In the genomic region with DNA sequence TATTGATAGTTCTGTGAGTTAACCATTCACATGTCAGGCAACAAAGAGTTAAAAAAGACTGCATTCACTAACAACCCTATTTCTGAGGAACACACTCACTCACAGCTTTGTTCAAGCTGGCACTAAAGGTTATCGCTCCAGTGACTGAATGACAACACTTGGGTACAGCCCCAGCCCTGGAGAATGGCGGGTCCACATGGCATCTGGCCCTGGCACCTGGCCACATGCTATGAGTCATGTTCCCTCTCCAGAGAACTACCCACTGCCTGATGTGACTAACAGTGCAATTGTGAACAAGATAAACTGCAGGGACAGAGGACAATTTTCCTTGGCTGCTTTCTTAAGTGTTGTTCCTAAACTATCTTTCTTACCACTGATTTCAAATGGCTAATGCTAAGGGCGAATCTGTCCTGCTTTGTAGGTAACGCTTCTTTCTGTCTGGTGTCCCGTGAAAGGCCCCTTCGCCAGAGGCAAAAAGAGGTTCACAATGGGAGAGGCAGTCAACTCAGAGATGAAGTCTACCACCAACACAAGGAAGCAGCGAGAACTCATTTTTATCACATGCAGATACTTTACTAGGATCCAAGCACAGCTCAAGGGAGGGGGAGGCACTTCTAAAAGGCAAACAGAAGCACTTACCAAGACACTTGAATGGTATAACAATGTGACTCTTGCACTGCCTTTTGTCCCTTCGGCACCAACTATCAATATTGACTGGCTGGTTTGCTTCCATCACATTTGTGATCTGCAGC, we compare ENCODE assay signal across 8 mouse cellular contexts. TPM values are rescaled to one million over a fixed set of nuclear protein-coding genes. Genes with fewer than 3 reads are reported as not detected.
DNase-seq lines count a peak whose midpoint lies in the region; ATAC-seq and TF ChIP-seq lines count a peak whose summit lies in the region.

No protein-coding gene starts in this region.

- no peak for TF ChIP-seq RAD21 in MEL (IDR thresholded peaks at IDR 0.05; ENCODE audit: low read depth, low read length)

- H3K4me2 ChIP-seq in forebrain, embryonic 15.5 days (replicated peaks) = no peak overlapping the region
- peak overlapping the region; percentile 47 for H3K4me2 ChIP-seq in heart, embryonic 16.5 days (ENCODE audit: low read depth, low read length)
- H3K4me2 ChIP-seq in stomach, embryonic 14.5 days (replicated peaks; ENCODE audit: low read depth, low read length) = no peak overlapping the region

- WGBS in forebrain, embryonic 15.5 days = 48% methylated on average over 8 of the region's 8 CpGs
- 26% methylated on average over 8 of the region's 8 CpGs for WGBS in heart, embryonic 16.5 days
- WGBS in stomach, embryonic 14.5 days = 84% methylated on average over 8 of the region's 8 CpGs

- H3K4me3 ChIP-seq in MEL (ENCODE audit: control insufficient read depth in 1 of 2, insufficient read depth in 1 of 2, low read depth in 2 of 2, low read length in 2 of 2) = no peak overlapping the region
- no peak overlapping the region for H3K4me3 ChIP-seq in forebrain, embryonic 15.5 days
- no peak overlapping the region for H3K4me3 ChIP-seq in heart, embryonic 16.5 days (ENCODE audit: low read length)
- H3K4me3 ChIP-seq in stomach, embryonic 14.5 days (ENCODE audit: low read depth, low read length) = no peak overlapping the region

- no peaks in the 10 kb centered on the region for H3K79me2 ChIP-seq in MEL (ENCODE audit: control insufficient read depth, insufficient read depth, low read length, poor library complexity)

- peak overlapping the region; percentile 31 for H3K27ac ChIP-seq in MEL (ENCODE audit: control insufficient read depth, low read depth, low read length)
- H3K27ac ChIP-seq in forebrain, embryonic 15.5 days (replicated peaks) = peak overlapping the region; percentile 74
- peak overlapping the region; percentile 95 for H3K27ac ChIP-seq in heart, embryonic 16.5 days (ENCODE audit: low read length)
- no peak overlapping the region for H3K27ac ChIP-seq in stomach, embryonic 14.5 days (ENCODE audit: low read length)

- no peak for TF ChIP-seq POLR2A in MEL (IDR thresholded peaks at IDR 0.05; ENCODE audit: control insufficient read depth in 1 of 2, insufficient read depth in 1 of 2, low read depth in 1 of 2, low read length in 2 of 2, poor library complexity in 1 of 2)

- H3K36me3 ChIP-seq in MEL (ENCODE audit: control insufficient read depth in 1 of 2, insufficient read depth in 2 of 2, low read length in 2 of 2) = peaks cover 0 to 25% of the 10 kb centered on the region in 2 experiments; a peak in 2 of 4 replicates
- H3K36me3 ChIP-seq in forebrain, embryonic 15.5 days = no peaks in the 10 kb centered on the region; the same call in 1 of the 2 replicates
- peaks cover 5% of the 10 kb centered on the region for H3K36me3 ChIP-seq in heart, embryonic 16.5 days (ENCODE audit: control insufficient read depth, insufficient read depth)
- H3K36me3 ChIP-seq in stomach, embryonic 14.5 days (ENCODE audit: control insufficient read depth, insufficient read depth, low read length) = peaks cover 5% of the 10 kb centered on the region; the same call in 1 of the 2 replicates

- H3K9me3 ChIP-seq in MEL (replicated peaks; ENCODE audit: insufficient read depth, low read length) = no peaks in the 10 kb centered on the region
- no peaks in the 10 kb centered on the region for H3K9me3 ChIP-seq in forebrain, embryonic 15.5 days
- H3K9me3 ChIP-seq in heart, embryonic 16.5 days (replicated peaks; ENCODE audit: control insufficient read depth, low read length) = no peaks in the 10 kb centered on the region
- H3K9me3 ChIP-seq in stomach, embryonic 14.5 days (ENCODE audit: control insufficient read depth, low read depth, low read length) = no peaks in the 10 kb centered on the region

- peak; percentile 65 to 84 for TF ChIP-seq EP300 in MEL (IDR thresholded peaks at IDR 0.05; ENCODE audit: low read depth in 1 of 2, low read length in 2 of 2)

- DNase-seq in MEL (ENCODE audit: low read depth, low spot score) = peak; percentile 92
- DNase-seq in adrenal gland, postnatal 4 days (ENCODE audit: low spot score in 2 of 2) = peak; percentile 76 to 83
- peak; percentile 87 to 94 for DNase-seq in layer of hippocampus, adult 18-20 months (ENCODE audit: low spot score in 2 of 2)
- peak; percentile 93 for DNase-seq in lung, postnatal 25 days (ENCODE audit: low spot score)
- no peak for DNase-seq in embryo, embryonic 9.5 days (ENCODE audit: extremely low spot score)

- TF ChIP-seq CTCF in MEL (IDR thresholded peaks at IDR 0.05 in 2 of 3, conservative IDR thresholded peaks at IDR 0.05 in 1 of 3; ENCODE audit: control insufficient read depth in 1 of 3, insufficient read depth in 1 of 3, low read depth in 2 of 3, low read length in 3 of 3, poor library complexity in 1 of 3, severe bottlenecking in 1 of 3) = no peak

- H3K9ac ChIP-seq in MEL (ENCODE audit: control insufficient read depth, low read depth, low read length, poor library complexity, severe bottlenecking) = no peak overlapping the region
- no peak overlapping the region for H3K9ac ChIP-seq in forebrain, embryonic 15.5 days (replicated peaks)
- H3K9ac ChIP-seq in heart, embryonic 16.5 days (ENCODE audit: low read length) = peak overlapping the region; percentile 57; the same call in 1 of the 2 replicates
- no peak overlapping the region for H3K9ac ChIP-seq in stomach, embryonic 14.5 days (replicated peaks; ENCODE audit: low read depth, low read length)

- H3K27me3 ChIP-seq in MEL (ENCODE audit: control insufficient read depth in 1 of 2, insufficient read depth in 2 of 2, low read length in 2 of 2) = no peaks in the 10 kb centered on the region
- H3K27me3 ChIP-seq in forebrain, embryonic 15.5 days = no peaks in the 10 kb centered on the region
- no peaks in the 10 kb centered on the region for H3K27me3 ChIP-seq in heart, embryonic 16.5 days (ENCODE audit: control insufficient read depth, insufficient read depth, low read length)
- H3K27me3 ChIP-seq in stomach, embryonic 14.5 days (ENCODE audit: control insufficient read depth, insufficient read depth, low read length) = no peaks in the 10 kb centered on the region

- peaks cover 7 to 24% of the 10 kb centered on the region in 2 experiments for H3K4me1 ChIP-seq in MEL (ENCODE audit: control insufficient read depth in 1 of 2, insufficient read depth in 2 of 2, low read length in 2 of 2)
- H3K4me1 ChIP-seq in forebrain, embryonic 15.5 days = peaks cover 31% of the 10 kb centered on the region
- H3K4me1 ChIP-seq in heart, embryonic 16.5 days (ENCODE audit: control insufficient read depth, insufficient read depth, low read length) = peaks cover 44% of the 10 kb centered on the region
- 0 out of 2 replicates have a peak, but pooled peaks cover 2% of the 10 kb centered on the region for H3K4me1 ChIP-seq in stomach, embryonic 14.5 days (ENCODE audit: control insufficient read depth, insufficient read depth, low read length)

- peak; percentile 92 for ATAC-seq in forebrain, embryonic 15.5 days (replicated peaks)
- ATAC-seq in heart, embryonic 16.5 days (replicated peaks; ENCODE audit: extremely low read depth, insufficient read depth, low FRiP score) = peak; percentile 94
- peak; percentile 78 for ATAC-seq in stomach, embryonic 14.5 days (ENCODE audit: insufficient number of reproducible peaks, insufficient read depth, low FRiP score, low read depth)

TF ChIP-seq in MEL, 35 proteins besides CTCF, POLR2A, EP300 and RAD21 (continues in another document):
- TF ChIP-seq ZNF384 (IDR thresholded peaks at IDR 0.05; ENCODE audit: low read depth, low read length) = no peak
- no peak for TF ChIP-seq POLR2AphosphoS2 (IDR thresholded peaks at IDR 0.05; ENCODE audit: low read length)
- no peak for TF ChIP-seq KAT2A (conservative IDR thresholded peaks at IDR 0.05; ENCODE audit: low read depth, low read length)
- no peak for TF ChIP-seq BHLHE40 (IDR thresholded peaks at IDR 0.05; ENCODE audit: borderline replicate concordance, low read depth, low read length)
- TF ChIP-seq NRF1 (IDR thresholded peaks at IDR 0.05; ENCODE audit: insufficient read depth, low read depth, low read length, poor library complexity, severe bottlenecking) = no peak
- TF ChIP-seq ZMIZ1 (IDR thresholded peaks at IDR 0.05; ENCODE audit: low read depth, low read length) = no peak
- TF ChIP-seq TAL1 (IDR thresholded peaks at IDR 0.05; ENCODE audit: low read length) = peak; percentile 46
- TF ChIP-seq USF2 (IDR thresholded peaks at IDR 0.05; ENCODE audit: borderline replicate concordance in 1 of 2, insufficient read depth in 1 of 2, low read depth in 1 of 2, low read length in 2 of 2) = no peak
- TF ChIP-seq NELFE (IDR thresholded peaks at IDR 0.05; ENCODE audit: low read depth, low read length) = no peak
- TF ChIP-seq CHD2 (IDR thresholded peaks at IDR 0.05; ENCODE audit: low read length) = no peak
- TF ChIP-seq MXI1 (IDR thresholded peaks at IDR 0.05; ENCODE audit: low read depth, low read length) = peak; percentile 78; the same call in 1 of the 2 replicates
- TF ChIP-seq GABPA (IDR thresholded peaks at IDR 0.05; ENCODE audit: low read depth, low read length) = no peak
- TF ChIP-seq RCOR1 (IDR thresholded peaks at IDR 0.05; ENCODE audit: low read depth, low read length) = peak; percentile 49; the same call in 1 of the 2 replicates
- 0 out of 2 replicates have a peak, but pooled peaks have one; percentile 26 for TF ChIP-seq TCF12 (IDR thresholded peaks at IDR 0.05; ENCODE audit: low read depth, low read length)
- TF ChIP-seq CHD1 (IDR thresholded peaks at IDR 0.05; ENCODE audit: low read depth, low read length) = no peak

RNA-seq across cellular contexts. Expression of gene Aplp2, which starts 35.1 kb away (rescaled TPM):
- 33.5 and 37.6 TPM in 2 replicates for total RNA-seq in MEL (2012; rRNA removed)
- polyA plus RNA-seq in MEL (2012; ENCODE audit: insufficient read depth in 1 of 2, insufficient read length in 2 of 2, low read depth in 1 of 2, low replicate concordance in 2 of 2, missing spikeins in 1 of 2) = 10 to 100 TPM in 1 of 2 experiments, not detected in 1; 60.6 TPM
- total RNA-seq in adrenal gland, postnatal 4 days (2021) = 100 to 1,000 TPM; 518 to 550 TPM
- 210 and 227 TPM in 2 replicates for polyA plus RNA-seq in forebrain, embryonic 15.5 days (2015; fragmentation: Nextera tagmentation; extraction: Ambion mirVana)
- 392 and 422 TPM in 2 replicates for polyA plus RNA-seq in heart, embryonic 16.5 days (2015; fragmentation: Nextera tagmentation; extraction: Ambion mirVana)
- 100 to 1,000 TPM; 460 to 466 TPM for total RNA-seq in layer of hippocampus, adult 18-20 months (2021)
- 292 and 302 TPM in 2 replicates for polyA plus RNA-seq in stomach, embryonic 14.5 days (2014; fragmentation: Nextera tagmentation; extraction: Ambion mirVana)

RNA-seq across cellular contexts. Expression of gene St14, which starts 44.9 kb away (rescaled TPM):
- 0.08 and 0.10 TPM in 2 replicates for total RNA-seq in MEL (2012; rRNA removed)
- polyA plus RNA-seq in MEL (2012; ENCODE audit: insufficient read depth in 1 of 2, insufficient read length in 2 of 2, low read depth in 1 of 2, low replicate concordance in 2 of 2, missing spikeins in 1 of 2) = under 1 TPM in 1 of 2 experiments, not detected in 1; 0.19 TPM
- total RNA-seq in adrenal gland, postnatal 4 days (2021) = 1 to 10 TPM in 1 of 2 experiments, under 1 TPM in 1; 0.62 to 6.8 TPM
- polyA plus RNA-seq in forebrain, embryonic 15.5 days (2015; fragmentation: Nextera tagmentation; extraction: Ambion mirVana) = 0.27 and 0.36 TPM in 2 replicates
- 3.6 and 6.2 TPM in 2 replicates for polyA plus RNA-seq in heart, embryonic 16.5 days (2015; fragmentation: Nextera tagmentation; extraction: Ambion mirVana)
- 1 to 10 TPM; 1.1 to 1.5 TPM for total RNA-seq in layer of hippocampus, adult 18-20 months (2021)
- 46.9 and 50.0 TPM in 2 replicates for polyA plus RNA-seq in stomach, embryonic 14.5 days (2014; fragmentation: Nextera tagmentation; extraction: Ambion mirVana)
